Mouse (Mus musculus): Measurements from ENCODE around the gene Rps6kc1. TPM values are rescaled to one million over a fixed set of nuclear protein-coding genes. Genes with fewer than 3 reads are reported as not detected.
"Not testable (repeated sequence)": the region's sequence is repeated elsewhere in the genome, so short reads cannot be mapped to it uniquely, and the experiment has no call there.

Gene Rps6kc1
- total RNA-seq (2021) = 10 to 100 TPM; 13.3 to 14.8 TPM
- long read RNA-seq, experiment 1, partial matches to known transcripts = 2 of 8 reads
- long read RNA-seq, experiment 1, other reads (novel, unspliced or antisense) = 3 of 8 reads
- long read RNA-seq, experiment 2, transcript Rps6kc1-201 (15 exons, 3,995 nt) = major isoform, 7 of 22 reads
- long read RNA-seq, experiment 2, partial matches to known transcripts = 2 of 22 reads
- long read RNA-seq, experiment 2, other reads (novel, unspliced or antisense) = 13 of 22 reads

DNA sequence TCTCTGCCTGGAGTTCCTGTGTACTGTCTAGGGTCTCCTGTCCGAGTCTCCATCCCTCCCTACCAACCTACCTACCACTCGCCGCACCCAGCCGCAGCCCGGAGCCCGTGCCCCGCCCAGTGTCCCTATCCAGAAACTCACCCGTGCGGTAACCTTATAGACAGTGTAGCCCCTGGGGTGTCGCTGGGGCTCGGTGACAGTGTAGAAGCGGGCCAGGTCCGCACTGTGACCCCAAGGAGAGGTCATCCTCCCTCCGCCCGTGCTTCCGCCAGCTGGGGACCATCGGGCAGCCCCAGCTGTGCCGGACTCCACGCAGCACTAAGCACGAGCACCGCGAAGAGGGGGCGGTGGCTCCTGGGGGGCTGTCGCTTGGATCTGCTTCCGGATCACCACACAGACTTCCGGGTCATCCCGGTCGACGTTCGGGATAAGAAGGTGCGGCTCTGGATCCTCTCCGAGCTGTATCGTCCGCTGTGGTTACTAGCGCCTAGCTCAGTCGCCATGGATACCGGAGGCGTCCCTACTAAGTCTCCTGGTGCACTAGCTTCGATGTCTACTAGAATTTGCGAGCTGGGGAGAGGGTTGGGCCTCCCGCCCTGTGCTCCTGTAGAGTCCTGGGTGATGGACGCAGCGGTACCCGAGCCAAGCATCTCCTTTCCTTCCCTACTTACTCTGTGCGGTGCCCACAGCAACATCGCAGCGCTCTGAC is at the start of gene Rps6kc1:
Gene Rps6kc1, minus strand, starts transcription at position 356 of the 709 bp plus-strand sequence.
- intact Hi-C loops (cut with DNase I; ENCODE audit: low total_unique reads) = no loop called here

DNA sequence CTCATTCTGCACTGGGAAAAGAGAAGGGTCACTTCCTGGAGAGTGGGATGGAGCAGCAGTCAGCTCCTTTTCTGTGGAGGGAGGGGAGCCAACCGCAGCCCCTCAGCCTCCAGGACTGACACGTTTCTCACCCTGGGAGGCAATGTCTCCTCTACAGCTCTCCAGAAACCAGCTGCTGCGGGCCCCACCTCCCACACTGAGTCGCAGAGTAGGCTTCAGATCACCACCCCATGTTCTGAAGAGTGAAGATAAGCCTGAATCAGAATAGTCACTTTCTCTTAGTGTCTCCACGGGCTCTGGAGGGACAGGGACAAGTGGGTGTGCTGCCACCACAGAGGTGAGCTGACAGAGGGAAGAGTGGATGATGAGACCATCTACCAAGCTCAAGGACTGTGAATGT is 47.3 kb upstream of the Rps6kc1 start:
- intact Hi-C loops (cut with DNase I; ENCODE audit: low total_unique reads) = loop anchor here (5.0 kb wide), 1 partner anchor 33 kb away; no protein-coding TSS in a partner anchor

More for the DNA sequence above, at the start of gene Rps6kc1:
- DNase-seq = peak; percentile 88

GRCm38 (mm10) chr1:190953009-190953408 is 41.4 kb upstream of the Rps6kc1 start:
- intact Hi-C loops (cut with DNase I; ENCODE audit: low total_unique reads) = no loop called here
- no peak for DNase-seq

More for the DNA sequence above, 47.3 kb upstream of the Rps6kc1 start:
- no peak for DNase-seq

DNA sequence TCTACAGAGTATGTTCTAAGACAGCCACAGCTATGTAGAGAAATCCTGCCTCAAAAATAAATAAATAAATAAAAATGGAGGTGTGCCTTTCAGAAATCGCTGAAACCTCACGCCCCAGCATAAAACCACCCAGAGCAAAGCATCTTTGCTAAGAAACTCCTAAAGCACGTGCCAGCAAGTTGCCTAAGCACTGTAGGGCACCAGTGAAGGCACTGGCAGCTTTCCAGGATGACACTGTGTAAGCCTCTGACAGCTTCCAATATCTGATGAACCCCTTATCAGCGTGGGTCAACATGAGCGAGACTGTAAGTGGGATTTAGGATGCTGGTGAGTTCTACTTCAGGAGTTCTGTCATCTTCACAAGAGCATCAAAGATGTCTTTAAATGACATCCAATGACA is 39.4 kb upstream of the Rps6kc1 start:
- intact Hi-C loops (cut with DNase I; ENCODE audit: low total_unique reads) = no loop called here
- no peak for DNase-seq

GRCm38 (mm10) chr1:190948846-190949245 is 37.3 kb upstream of the Rps6kc1 start:
- intact Hi-C loops (cut with DNase I; ENCODE audit: low total_unique reads) = no loop called here

GRCm38 (mm10) chr1:190948439-190948838 is 36.9 kb upstream of the Rps6kc1 start:
- intact Hi-C loops (cut with DNase I; ENCODE audit: low total_unique reads) = no loop called here
- DNase-seq = no peak

More at GRCm38 (mm10) chr1:190948846-190949245, 37.3 kb upstream of the Rps6kc1 start:
- no peak for DNase-seq

- DNase-seq = no peak
- intact Hi-C loops (cut with DNase I; ENCODE audit: low total_unique reads) = no loop called here
These were observed 36.4 kb upstream of the Rps6kc1 start for GRCm38 (mm10) chr1:190947986-190948385.

GRCm38 (mm10) chr1:190944109-190944760 is 32.7 kb upstream of the Rps6kc1 start:
- intact Hi-C loops (cut with DNase I; ENCODE audit: low total_unique reads) = loop anchor here (2.0 kb wide), 1 partner anchor 131 kb away; no protein-coding TSS in a partner anchor
- DNase-seq = peak; percentile 66

GRCm38 (mm10) chr1:190939803-190940202 is 28.2 kb upstream of the Rps6kc1 start:
- no peak for DNase-seq
- intact Hi-C loops (cut with DNase I; ENCODE audit: low total_unique reads) = no loop called here

DNA sequence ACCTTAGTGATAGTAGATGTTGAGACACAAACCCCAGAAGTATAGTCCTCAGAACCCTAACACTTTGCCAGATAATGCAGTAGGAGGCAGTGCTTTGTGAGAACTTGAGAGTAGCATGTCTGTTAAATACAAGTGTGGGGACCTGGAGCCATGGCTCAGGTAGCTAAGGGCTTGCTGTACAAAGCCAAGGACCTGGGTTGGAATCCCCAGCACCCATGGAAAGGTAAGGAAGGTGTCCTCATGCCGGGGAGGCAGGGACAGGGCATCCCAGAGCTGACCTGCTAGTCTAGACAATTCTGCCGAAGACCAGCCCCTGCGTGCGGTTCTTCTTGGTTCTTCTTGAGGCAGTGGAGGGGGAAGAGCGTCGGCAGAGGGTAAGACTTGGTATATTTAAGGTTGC is 18.6 kb upstream of the Rps6kc1 start:
- no peak for DNase-seq
- intact Hi-C loops (cut with DNase I; ENCODE audit: low total_unique reads) = no loop called here

- intact Hi-C loops (cut with DNase I; ENCODE audit: low total_unique reads) = no loop called here
- DNase-seq = no peak
These were observed 17.6 kb upstream of the Rps6kc1 start for GRCm38 (mm10) chr1:190929010-190929695.

DNA sequence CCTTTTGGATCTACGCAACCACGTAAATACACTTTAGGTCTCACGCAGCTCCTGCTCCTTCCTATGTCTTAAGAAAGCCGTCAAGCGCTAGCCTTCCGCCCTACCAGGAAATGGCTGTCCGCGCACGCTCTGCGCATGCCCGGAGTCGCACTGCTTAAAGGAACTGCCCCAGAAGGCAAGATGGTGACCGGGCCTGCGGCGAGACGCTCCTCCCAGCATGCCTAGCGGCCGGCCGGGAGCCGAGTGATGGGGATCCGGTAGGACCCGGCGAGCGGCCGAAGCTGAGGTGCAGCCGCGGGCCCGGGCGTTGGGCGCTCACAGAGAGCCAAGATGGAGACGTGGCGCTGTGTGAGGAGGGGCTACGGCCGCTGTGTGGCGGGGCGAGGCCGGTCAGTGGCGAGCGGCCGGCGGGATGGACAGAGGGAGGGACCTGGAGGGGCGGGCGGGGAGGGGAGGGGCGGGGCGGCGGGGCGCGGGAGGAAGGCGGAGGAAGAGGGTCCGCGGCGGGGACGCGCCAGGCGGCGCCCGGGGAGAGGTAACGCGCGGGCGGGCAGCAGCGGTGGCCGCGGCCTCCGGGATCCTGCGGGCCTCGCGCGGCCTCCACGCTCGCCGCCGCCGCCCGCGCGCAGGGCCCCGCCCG is 16.9 kb upstream of the Rps6kc1 start:
- DNase-seq = peak; percentile 99
- intact Hi-C loops (cut with DNase I; ENCODE audit: low total_unique reads) = no loop called here

- no peak for DNase-seq
- intact Hi-C loops (cut with DNase I; ENCODE audit: low total_unique reads) = no loop called here
These were observed 16.3 kb upstream of the Rps6kc1 start for GRCm38 (mm10) chr1:190927751-190928369.

- DNase-seq = no peak
- intact Hi-C loops (cut with DNase I; ENCODE audit: low total_unique reads) = no loop called here
These were observed 15.7 kb upstream of the Rps6kc1 start for GRCm38 (mm10) chr1:190927311-190927710.

GRCm38 (mm10) chr1:190924812-190925211 is 13.2 kb upstream of the Rps6kc1 start, which contains the start of gene Angel2:
Angel2 (plus strand) TSS chr1:190925112.
- DNase-seq; intact Hi-C loops (cut with DNase I; ENCODE audit: low total_unique reads): not testable (repeated sequence)

DNA sequence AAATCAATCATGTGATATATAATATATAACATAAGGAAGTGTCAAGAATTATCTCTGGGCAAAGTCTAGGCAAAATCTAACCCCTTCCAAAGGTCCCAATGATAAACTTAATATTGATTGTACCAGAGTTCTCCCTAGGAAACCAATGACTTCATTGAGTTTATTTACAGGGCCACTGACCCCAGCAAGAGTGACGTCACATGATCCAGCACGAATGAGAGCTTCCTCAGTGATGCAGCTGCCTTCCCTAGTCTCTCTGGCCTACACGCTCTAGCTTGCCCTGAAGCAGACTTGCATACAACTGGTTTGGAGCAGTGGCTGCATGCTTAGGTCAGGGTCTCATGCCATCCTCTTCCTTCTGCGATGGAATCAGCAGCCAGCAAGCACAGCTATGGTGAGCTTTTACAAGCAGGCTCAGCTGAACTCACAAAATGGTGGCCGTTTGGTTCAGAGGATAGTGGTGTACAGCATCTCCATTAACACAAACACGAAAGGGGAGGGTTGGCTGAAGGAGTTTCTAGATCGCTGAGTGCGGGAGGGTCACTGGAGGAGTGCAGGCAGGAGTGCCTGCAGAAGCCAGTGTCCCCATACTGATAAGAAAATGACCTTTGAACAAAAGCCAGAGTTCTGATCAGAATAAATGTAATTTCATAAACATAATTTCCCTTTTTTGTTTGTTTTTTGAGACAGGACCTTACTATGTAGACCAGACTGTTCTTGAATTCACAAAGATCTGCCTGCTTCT is 8.3 kb upstream of the Rps6kc1 start:
- intact Hi-C loops (cut with DNase I; ENCODE audit: low total_unique reads) = no loop called here

DNA sequence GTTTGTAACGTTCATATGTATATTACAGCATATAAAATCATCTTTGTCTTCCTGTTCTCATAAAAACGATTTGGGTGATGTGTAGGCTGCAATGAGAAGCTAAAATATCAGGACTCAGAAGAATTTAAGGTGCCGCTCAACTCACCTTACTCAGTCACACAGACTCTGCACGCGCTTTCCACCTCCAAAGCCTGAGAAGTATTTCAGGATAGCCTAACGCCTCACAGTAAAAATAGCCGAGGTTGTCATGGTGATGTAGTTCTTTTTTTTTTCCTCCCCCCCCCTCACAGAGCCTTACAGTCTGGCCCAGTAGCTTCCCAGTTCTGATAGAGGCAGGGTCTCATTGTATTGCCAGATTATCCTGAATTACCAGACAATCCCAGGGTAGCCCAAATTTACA is 7.4 kb upstream of the Rps6kc1 start:
- intact Hi-C loops (cut with DNase I; ENCODE audit: low total_unique reads) = no loop called here
- no peak for DNase-seq

More for the DNA sequence above, 8.3 kb upstream of the Rps6kc1 start:
- DNase-seq = no peak

DNA sequence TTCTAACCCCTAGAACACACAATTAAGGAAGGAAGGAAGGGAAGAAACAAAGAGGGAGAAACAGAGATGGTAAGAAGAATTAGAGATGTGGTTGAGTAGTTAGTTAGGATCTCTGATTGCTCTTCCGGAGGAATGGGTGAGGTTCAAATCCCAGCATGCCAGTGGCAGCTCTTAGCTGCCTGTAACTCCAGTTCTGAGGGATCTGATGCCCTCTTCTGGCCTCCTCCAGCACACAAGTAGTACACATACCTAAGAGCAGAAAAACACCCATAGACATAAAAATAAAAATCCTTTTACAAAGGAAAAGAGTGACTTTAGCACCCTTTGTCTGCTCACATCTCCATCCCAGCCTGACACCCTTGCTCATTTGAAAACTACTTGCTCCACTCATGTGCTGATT is 1.1 kb upstream of the Rps6kc1 start:
- intact Hi-C loops (cut with DNase I; ENCODE audit: low total_unique reads) = no loop called here

More for the DNA sequence above, 1.1 kb upstream of the Rps6kc1 start:
- DNase-seq = no peak

All from gastrocnemius, postnatal 14 days (tissue).